Mouse (Mus musculus) left cerebral cortex, adult 2 months (tissue): ENCODE data around the gene Zfp367. TPM values are rescaled to one million over a fixed set of nuclear protein-coding genes. Genes with fewer than 3 reads are reported as not detected.

Experiments
- DNase-seq, 2 experiments: peaks; one replicate each; pipeline ENCODE4 v3.0.0; 2021 to 2022; ENCODE audit warnings: low spot score in 2 of 2, mixed read lengths in 1 of 2; ENCODE audit errors: extremely low spot score in 1 of 2
- H3K27ac ChIP-seq: fragments of 200-600 bp; 2 replicates; pipeline ENCODE4 v1.8.1; 2022
- H3K4me3 ChIP-seq: fragments of 200-600 bp; 2 replicates; pipeline ENCODE4 v1.8.1; 2022
- CTCF ChIP-seq: fragments of 200-600 bp; IDR thresholded peaks from 2 replicates; pipeline ENCODE4 v1.8.1; 2022; ENCODE audit warnings: antibody characterized with exemption, mild to moderate bottlenecking, moderate library complexity
- intact Hi-C: fragments of 180-260 bp; cut with DNase I; formaldehyde crosslinking; loops from one replicate; pipeline ENCODE4 v1.15.1; 2025
- total RNA-seq, 2 experiments: library from RNA; stranded (reverse); gene quantifications; 2 replicates each; pipeline ENCODE4 v1.2.3; 2021

Zfp367 gene
- total RNA-seq, 2 experiments from 2014 or later: 26.8 to 29.3 TPM

DNA sequence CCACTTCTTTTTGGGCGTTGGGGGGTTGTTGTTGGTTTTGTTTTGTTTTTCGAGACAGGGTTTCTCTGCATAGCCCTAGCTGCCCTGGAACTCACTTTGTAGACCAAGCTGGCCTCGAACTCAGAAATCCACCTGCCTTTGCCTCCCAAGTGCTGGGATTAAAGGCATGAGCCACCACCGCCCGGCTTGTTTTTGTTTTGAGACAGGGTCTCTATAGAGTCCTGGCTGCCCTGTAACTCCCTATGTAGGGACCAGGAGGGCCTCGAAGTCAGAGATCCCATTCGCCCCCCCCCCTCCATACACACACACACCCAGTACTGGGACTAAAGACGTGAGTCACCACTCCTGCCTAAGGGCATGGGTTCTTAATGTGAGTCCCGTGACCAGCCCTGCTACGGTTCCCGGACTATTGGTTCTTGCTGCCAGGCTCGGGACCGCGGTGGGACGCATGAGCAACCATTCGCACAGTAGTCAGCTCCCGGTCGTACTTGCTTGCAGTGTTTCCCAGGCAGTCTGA is 807 bp upstream of the Zfp367 start:
- Histone ChIP-seq H3K4me3 (peak overlapping the region; percentile 65), H3K27ac (no peak overlapping the region)
- DNase-seq: no peak
- TF ChIP-seq CTCF: no peak
- intact Hi-C loops: loop anchor here (1.0 to 10.0 kb wide), 2 partner anchors 7 to 589 kb away; partner anchors contain the start of gene Habp4

DNA sequence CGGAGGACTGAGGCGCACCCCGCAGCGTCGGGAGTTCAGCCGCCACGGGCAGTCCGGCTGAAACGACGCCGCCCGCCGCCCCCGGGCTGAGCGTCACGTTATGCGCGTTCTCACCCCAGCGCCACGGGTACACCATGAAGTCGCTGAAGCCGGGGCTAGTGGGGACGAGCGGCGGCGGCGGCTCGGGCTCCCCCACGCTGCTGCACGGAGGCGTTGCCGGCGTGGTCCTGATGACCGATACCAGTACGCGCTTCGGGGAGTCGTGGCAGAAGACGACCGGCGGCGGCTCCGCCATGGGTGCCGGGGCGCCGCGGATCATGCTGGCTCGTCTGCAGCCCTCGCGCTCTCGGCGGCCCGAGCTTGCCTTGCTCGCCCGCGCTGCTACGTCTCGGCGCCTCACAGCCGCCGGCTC is 325 bp downstream of the Zfp367 start:
- Histone ChIP-seq H3K4me3 (peak overlapping the region; percentile 65), H3K27ac (peak overlapping the region; percentile 81)
- peak; percentile 53 to 59 for DNase-seq
- intact Hi-C loops: loop anchor here (1.0 to 10.0 kb wide), 2 partner anchors 9 to 588 kb away; partner anchors contain the start of gene Habp4
- TF ChIP-seq CTCF: no peak

DNA sequence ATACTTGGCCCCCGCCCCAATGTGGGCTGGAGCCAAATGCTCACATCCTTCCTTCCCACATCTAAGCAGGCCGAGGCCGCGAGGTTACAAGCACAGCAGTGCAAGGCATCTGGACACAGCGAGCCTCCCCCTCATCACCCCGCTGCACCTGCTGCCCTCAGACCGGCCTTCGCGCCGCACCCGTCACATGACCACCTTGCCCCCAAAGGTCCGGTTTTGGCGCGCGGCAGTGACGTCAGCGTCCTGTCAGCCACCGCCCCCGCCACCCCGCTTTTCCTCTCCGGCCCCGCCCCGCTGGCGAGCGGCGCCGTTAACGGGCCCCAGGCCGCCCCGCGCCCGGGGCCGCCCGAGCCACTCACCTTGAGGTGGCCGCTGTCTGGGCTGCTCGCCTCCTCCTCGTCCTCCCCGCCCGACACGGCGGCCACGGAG is 747 bp downstream of the Zfp367 start:
- DNase-seq: peak; percentile 72 to 83
- peak overlapping the region; percentile 65 for H3K4me3 ChIP-seq
- H3K27ac ChIP-seq: peak overlapping the region; percentile 81
- TF ChIP-seq CTCF: no peak
- intact Hi-C loops: loop anchor here (10.0 kb wide), 1 partner anchor 587 kb away; no protein-coding TSS in a partner anchor

DNA sequence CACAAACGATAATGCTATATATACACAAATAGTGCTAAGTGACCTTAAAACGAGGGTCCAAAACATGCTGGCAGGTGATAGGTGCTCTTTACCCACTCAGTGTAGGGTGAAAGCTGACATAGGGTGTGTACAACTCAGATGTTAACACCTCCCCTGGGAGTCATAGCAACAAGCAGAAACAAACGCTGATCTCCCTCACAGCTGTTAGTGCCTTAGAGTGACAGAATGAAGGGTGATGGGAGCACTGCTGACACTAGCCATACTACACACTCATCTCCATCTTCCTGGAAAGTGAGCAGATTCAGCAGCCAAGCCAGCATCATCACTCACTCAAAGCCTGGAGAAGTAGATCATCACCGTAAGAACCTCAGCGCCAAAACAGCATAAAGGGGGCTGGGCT is 2.9 kb downstream of the Zfp367 start:
- Histone ChIP-seq H3K4me3 (no peak overlapping the region), H3K27ac (no peak overlapping the region)
- no peak for DNase-seq
- intact Hi-C loops: loop anchor here (10.0 kb wide), 1 partner anchor 585 kb away; no protein-coding TSS in a partner anchor
- TF ChIP-seq CTCF: no peak

DNA sequence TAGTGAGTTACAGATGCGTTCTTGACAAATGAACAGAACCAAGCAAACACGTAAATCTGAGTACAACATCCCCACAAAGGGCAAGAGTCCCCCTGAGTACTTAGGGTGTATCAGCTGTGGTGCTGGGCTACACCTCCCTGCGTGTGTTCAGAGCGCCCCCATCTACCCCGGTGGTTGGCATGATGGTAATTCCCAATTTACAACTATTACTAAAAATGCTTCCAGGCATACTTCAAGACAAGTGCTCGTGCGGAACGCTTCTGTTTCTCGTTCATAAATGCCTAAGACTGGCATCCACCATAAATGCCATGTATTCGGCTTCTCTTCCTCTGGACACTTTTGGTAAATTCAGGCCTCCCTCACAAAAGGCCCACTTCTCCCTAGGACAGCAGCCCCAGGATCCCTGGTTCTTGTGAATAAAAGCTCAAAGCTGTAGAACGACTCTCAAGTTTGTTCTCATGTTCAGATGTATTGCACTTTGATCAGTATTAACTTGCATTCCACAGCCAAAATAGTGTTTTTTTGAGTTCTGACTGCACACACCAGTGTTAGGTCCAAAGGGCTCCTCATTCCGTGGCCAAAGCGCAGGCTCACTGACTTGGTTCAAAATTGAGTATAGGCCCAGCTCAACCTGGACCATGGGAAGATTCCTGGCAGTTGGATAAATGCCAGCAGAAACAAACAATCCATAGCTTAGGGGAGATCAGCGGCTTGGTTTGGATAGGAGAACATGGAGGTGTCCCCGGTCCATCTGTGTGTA is 23.2 kb downstream of the Zfp367 start:
- H3K27ac ChIP-seq: peak overlapping the region; percentile 58; the same call in 1 of the 2 replicates
- peak; percentile 27 for TF ChIP-seq CTCF
- intact Hi-C loops: no loop called here
- peak overlapping the region; percentile 54 for H3K4me3 ChIP-seq
- peak; percentile 18 to 29 for DNase-seq

DNA sequence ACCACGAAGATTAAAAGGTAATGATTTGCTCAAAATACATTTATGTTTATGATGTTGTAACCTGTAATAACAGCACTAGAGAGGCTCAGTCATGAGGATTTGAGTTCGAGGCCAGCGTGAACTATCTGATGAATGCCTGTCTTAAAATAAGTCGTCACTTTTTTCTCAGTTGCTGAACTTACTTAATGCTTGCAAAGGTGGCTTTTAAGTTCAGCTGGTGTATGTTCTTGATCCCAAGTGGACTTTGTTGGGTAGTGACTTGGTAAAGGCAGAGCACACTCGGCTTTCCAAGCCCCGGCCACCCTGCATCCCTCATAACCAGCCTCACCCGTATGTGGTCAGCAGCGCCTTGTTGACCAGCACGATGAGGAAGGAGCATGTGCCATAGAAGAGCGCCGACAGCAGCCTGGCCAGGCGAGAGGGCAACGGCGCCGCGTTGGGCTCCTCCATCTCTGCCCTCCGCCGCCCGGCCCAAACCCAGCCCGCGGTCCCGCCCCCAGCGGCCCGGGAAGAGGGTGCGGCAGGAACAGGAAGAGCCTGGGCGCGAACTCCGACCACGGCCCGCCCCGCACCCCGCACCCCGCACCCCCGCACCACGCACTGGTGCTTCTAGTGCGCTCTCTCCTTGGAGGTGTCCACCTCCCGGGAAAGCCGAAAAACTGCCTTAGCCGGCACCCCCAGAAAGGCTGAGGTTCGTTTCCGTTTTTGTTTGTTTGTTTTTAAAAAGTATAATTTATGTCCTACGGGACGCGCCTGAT is 24.0 kb downstream of the Zfp367 start, which contains the start of gene Slc35d2:
Gene Slc35d2 (minus strand): TSS at position 511 of the 758 bp plus-strand sequence.
- Histone ChIP-seq H3K27ac (peak within 1 kb of the TSS; percentile 58), H3K4me3 (peak within 1 kb of the TSS; percentile 54)
- intact Hi-C loops: no loop called here
- no peak; the same call in 1 of the 2 replicates for TF ChIP-seq CTCF
- DNase-seq: peak; percentile 20 to 28

DNA sequence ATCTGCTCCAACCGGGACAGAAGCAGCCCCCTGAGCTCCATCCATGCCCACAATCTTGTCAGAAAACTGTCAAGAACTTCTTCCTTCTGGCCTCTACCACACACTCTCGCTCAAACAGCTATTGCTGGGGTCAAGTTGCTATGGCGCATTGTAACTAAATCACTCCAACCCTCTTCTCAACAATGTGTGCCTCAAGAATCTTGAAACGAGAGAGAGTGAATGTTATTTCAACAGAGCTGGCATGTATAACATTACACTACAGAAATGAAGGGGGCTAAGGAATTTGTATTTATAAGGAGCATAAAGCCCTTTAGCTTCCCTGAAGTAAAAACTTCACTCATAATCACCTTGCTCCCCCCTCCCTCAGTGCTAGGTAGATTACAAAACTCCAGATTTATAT is 26.7 kb downstream of the Zfp367 start:
- no peak for DNase-seq
- H3K27ac ChIP-seq: no peak overlapping the region
- H3K4me3 ChIP-seq: no peak overlapping the region
- intact Hi-C loops: no loop called here
- no peak for TF ChIP-seq CTCF

DNA sequence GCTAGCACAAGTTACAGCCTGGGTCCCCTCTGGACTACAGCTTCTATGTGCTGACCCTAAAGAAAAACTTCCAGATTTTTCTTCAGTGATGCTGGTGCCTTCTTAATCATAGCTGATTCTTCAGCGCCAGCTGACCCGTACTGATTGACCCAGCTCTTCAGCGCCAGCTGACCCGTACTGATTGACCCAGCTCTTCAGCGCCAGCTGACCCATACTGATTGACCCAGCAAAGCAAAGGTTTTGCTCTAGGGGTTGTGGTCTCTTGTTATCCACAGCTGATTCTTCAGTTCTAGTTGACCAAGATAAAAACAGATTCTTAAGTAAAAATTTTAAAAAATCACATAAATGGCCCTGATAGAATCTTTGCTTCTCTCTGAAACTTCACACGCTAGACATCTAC is 28.1 kb downstream of the Zfp367 start:
- intact Hi-C loops: no loop called here
- no peak for TF ChIP-seq CTCF
- no peak for DNase-seq
- Histone ChIP-seq H3K27ac (no peak overlapping the region), H3K4me3 (no peak overlapping the region)

DNA sequence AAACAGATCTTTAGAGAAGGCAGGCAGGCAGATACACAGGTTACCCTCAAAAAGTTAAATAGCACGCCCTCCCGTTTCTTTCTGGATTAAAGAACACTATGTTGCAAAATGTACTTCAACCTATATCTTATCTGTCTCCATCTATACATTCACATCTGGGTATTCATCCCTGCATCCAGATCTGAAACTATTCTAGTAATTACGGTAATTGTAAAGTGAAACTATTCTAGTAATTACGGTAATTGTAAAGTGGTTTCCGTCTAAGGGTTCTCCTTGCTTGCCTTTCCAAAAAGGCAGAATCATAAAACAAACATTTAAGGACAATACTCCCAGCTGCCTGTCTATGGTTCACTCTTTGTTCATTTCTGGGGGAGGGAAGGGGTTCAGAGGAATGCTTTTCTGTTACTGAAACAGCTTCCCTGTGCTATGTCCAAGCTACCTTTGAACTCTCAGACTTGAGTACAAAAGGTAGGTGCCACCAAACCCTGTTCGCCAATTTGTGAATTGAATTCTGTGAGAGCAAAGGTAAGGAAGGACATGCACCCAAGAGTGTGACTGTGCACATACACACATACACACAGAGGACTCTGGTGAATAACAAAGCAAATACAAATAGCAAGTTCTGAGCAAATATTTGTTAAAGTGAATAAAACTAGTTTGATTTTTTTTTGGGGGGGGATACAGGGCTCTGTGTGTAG is 29.4 kb downstream of the Zfp367 start:
- no peak overlapping the region for H3K4me3 ChIP-seq
- TF ChIP-seq CTCF: no peak
- no peak for DNase-seq
- no peak overlapping the region for H3K27ac ChIP-seq
- intact Hi-C loops: no loop called here

DNA sequence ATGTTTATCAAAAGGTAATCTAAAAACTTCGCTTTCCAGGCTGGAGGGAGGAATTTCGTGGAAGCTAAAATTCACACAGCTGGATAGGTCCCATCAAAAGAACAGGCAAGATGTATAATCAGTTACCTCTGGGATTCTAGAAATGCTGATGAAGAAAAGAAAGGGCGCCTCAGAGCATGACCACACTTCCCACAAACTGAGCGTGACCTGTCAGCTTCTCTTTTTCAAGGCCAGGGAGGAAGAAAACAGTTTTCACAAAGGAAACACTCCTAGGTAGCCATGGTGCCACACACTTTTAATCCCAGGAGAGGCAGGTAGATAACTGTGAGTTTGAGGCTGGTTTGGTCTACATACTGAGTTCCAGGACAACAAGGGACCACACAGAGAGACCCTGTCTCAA is 32.2 kb downstream of the Zfp367 start:
- no peak for DNase-seq
- intact Hi-C loops: no loop called here
- TF ChIP-seq CTCF: no peak
- Histone ChIP-seq H3K27ac (no peak overlapping the region), H3K4me3 (no peak overlapping the region)

DNA sequence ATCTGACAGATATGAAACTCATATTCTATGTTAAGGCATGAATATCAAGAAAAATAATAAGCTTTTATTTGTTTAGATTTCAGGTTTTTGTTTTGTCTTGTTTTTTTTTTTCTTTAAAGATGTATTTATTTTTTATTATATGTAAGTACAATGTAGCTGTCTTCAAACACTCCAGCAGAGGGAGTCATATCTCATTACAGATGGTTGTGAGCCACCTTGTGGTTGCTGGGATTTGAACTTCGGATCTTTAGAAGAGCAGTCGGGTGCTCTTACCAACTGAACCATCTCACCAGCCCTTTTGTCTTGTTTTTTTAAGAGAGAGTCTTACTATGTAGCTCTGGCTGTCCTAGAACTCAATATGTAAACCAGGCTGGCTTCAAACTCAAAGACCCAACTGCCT is 35.6 kb downstream of the Zfp367 start:
- peak; percentile 33 for TF ChIP-seq CTCF
- intact Hi-C loops: no loop called here
- Histone ChIP-seq H3K27ac (no peak overlapping the region), H3K4me3 (no peak overlapping the region)
- no peak for DNase-seq
